Mouse (Mus musculus) kidney, adult 2 months (tissue): ENCODE results near the gene Mnt. TPM values are rescaled to one million over a fixed set of nuclear protein-coding genes. Genes with fewer than 3 reads are reported as not detected.

Experiments used
- DNase-seq: peaks from one replicate; pipeline ENCODE4 v3.0.0; 2021
- H3K27ac ChIP-seq: fragments of 200-500 bp; 2 replicates; pipeline ENCODE4 v1.5.1; 2012; ENCODE audit warnings: low read depth, low read length, control low read depth, inconsistent platforms; ENCODE audit not compliant: insufficient read depth
- H3K27me3 ChIP-seq: fragments of 200-500 bp; replicated peaks from 2 replicates; pipeline ENCODE4 v1.6.1; 2012; ENCODE audit warnings: mild to moderate bottlenecking, moderate library complexity, low read length, inconsistent platforms; ENCODE audit not compliant: control insufficient read depth, insufficient read depth
- H3K36me3 ChIP-seq: fragments of 200-500 bp; 2 replicates; pipeline ENCODE4 v1.6.1; 2012; ENCODE audit warnings: mild to moderate bottlenecking, moderate library complexity, low read length, inconsistent platforms; ENCODE audit not compliant: control insufficient read depth, insufficient read depth
- H3K4me1 ChIP-seq: fragments of 200-500 bp; 2 replicates; pipeline ENCODE4 v1.6.1; 2011; ENCODE audit warnings: low read length; ENCODE audit not compliant: control insufficient read depth, insufficient read depth
- H3K4me3 ChIP-seq: fragments of 200-500 bp; 2 replicates; pipeline ENCODE4 v1.5.1; 2011; ENCODE audit warnings: mild to moderate bottlenecking, low read depth, low read length, control low read depth; ENCODE audit not compliant: insufficient read depth
- CTCF ChIP-seq: fragments of 200-500 bp; conservative IDR thresholded peaks from 2 replicates; pipeline ENCODE4 v1.5.1; 2011; ENCODE audit warnings: low read depth, mild to moderate bottlenecking, control low read depth, low read length, moderate library complexity, mixed read lengths; ENCODE audit not compliant: insufficient read depth, insufficient read length
- POLR2A ChIP-seq: fragments of 200-500 bp; IDR thresholded peaks from one replicate; pipeline ENCODE4 v1.6.1; 2011; ENCODE audit warnings: low read depth, low read length, control low read depth
- WGBS: fragments of 180-500 bp; shearing (Covaris S2); methylation state at CpG from one replicate; pipeline ENCODE4 v1.1.7; 2018; 5-methylcytosine and 5-hydroxymethylcytosine counted together
- polyA plus RNA-seq: library from polyadenylated mRNA; depleted of rRNA; stranded (reverse); fragments of >200 nt; gene quantifications from 2 replicates; pipeline ENCODE4 v1.2.3, GENCODE M21; 2012

Mnt gene
- polyA plus RNA-seq, 1 experiment, result 13.9 TPM

DNA sequence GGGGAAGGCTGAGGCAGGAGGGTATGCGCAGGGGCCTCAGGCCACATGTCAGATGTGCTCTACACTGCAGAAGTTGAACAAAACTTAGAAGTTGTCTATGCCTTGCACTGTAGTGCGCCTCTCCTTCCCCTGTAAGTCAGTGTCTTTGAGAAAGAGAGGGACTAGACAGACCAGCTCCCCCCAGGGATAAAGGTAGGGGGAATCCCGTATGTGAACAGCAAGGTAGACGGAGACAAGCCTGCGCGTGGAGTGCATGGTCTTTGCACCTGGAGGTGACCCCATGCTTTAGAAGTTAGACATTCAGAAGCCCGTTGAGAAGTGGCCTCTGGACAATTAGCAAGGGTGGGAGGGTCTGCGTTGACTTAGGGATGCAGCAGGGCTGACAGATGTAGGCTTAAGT lies 10.0 kb downstream of the Mnt start:
- no peaks in the 10 kb centered on the region for H3K36me3 ChIP-seq
- H3K4me1 ChIP-seq, result peaks cover 37% of the 10 kb centered on the region
- DNase-seq, result no peak
- no peak for TF ChIP-seq POLR2A
- TF ChIP-seq CTCF, result no peak
- peak overlapping the region; percentile 95 for H3K27ac ChIP-seq
- no peak overlapping the region for H3K4me3 ChIP-seq
- 56% methylated on average over 8 of the region's 8 CpGs for WGBS
- H3K27me3 ChIP-seq, result no peaks in the 10 kb centered on the region

DNA sequence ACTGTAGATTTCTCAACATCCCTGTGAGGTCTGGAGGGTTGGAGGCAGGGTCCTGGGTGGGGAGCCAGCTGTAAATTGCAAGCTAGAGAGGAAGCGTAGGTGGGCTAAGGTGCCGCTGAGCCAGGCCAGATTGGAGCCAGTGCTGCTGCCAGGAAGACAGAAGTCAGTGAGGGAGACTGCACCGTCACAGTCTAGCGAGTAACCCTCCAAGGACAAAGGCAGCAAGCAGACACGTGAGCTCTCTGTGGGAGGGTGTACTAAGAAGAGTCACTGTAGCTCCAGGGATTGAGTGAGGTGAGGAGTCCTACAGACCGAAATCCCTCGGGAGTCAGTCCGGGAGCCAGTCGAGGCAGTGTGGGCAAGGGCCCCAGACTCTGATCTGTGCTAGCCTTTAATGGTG lies 10.6 kb downstream of the Mnt start:
- 32% methylated on average over 9 of the region's 9 CpGs for WGBS
- H3K4me1 ChIP-seq, result peaks cover 37% of the 10 kb centered on the region

DNA sequence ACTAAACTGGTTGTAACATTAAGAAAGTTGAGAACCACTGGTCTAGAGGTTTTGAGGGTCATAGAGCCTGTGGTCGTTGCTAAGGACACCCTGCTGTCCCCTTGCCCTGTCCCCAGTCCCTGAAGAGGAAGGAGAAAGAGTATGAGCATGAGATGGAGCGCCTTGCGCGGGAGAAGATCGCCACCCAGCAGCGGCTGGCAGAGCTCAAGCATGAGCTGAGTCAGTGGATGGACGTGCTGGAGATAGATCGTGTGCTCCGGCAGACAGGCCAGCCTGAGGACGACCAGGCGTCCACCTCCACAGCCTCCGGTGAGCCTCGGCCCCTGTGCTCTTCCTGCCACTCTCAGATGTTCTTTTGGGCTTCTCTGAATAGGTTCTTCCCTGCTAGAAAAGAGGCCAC lies 11.3 kb downstream of the Mnt start:
- H3K36me3 ChIP-seq, result no peaks in the 10 kb centered on the region
- H3K27me3 ChIP-seq, result no peaks in the 10 kb centered on the region
- DNase-seq, result no peak
- TF ChIP-seq CTCF (no peak), POLR2A (no peak)
- H3K4me1 ChIP-seq, result peaks cover 37% of the 10 kb centered on the region
- H3K4me3 ChIP-seq, result no peak overlapping the region
- H3K27ac ChIP-seq, result peak overlapping the region; percentile 95
- WGBS, result 56% methylated on average over 13 of the region's 13 CpGs

More for the DNA sequence above, 10.6 kb downstream of the Mnt start:
- Histone ChIP-seq H3K27me3 (no peaks in the 10 kb centered on the region), H3K4me3 (no peak overlapping the region), H3K36me3 (no peaks in the 10 kb centered on the region), H3K27ac (peak overlapping the region; percentile 95)
- peak; percentile 93 for DNase-seq
- TF ChIP-seq POLR2A, result peak; percentile 30
- TF ChIP-seq CTCF, result no peak

DNA sequence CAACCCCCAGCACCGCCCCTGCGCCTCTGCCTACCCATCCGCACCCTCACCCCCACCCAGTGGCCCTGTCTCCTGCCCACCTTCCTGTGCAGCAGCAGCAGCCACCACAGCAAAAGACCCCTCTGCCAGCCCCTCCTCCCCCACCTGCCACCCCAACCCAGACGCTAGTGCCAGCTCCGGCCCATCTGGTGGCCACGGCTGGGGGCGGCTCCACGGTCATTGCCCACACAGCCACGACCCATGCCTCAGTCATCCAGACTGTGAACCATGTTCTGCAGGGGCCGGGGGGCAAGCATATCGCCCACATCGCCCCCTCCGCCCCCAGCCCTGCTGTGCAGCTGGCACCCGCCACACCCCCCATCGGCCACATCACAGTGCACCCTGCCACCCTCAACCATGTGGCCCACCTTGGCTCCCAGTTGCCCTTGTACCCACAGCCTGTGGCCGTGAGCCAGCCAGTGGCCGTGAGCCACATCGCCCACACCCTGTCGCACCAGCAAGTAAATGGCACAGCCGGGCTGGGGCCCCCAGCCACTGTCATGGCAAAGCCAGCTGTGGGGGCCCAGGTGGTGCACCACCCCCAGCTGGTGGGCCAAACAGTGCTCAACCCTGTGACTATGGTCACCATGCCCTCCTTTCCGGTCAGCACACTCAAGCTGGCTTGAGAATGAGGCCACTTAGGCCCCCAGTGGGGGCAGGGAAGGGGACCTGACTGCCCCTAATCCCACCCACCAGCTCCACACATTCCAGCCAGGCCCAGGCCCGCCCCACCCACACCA lies 12.1 kb downstream of the Mnt start:
- DNase-seq, result no peak
- no peak for TF ChIP-seq POLR2A
- no peak for TF ChIP-seq CTCF
- Histone ChIP-seq H3K27ac (peak overlapping the region; percentile 30; the same call in 1 of the 2 replicates), H3K4me1 (peaks cover 31% of the 10 kb centered on the region), H3K36me3 (no peaks in the 10 kb centered on the region), H3K27me3 (no peaks in the 10 kb centered on the region), H3K4me3 (no peak overlapping the region)
- WGBS, result 62% methylated on average over 22 of the region's 22 CpGs

DNA sequence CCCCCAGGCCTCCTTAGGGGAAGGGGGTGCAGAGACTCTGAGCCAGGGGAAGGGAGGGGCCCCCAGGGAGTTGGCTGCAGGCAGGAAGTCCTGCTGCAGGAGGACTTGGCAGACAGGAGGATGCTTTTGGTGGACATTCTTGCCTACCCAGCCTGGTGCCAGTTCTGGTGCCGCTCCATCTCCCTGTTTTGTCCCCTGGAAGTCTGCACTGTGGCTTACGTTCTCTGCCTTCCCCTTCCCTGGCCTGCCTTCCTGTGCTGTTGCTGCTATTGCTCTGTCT lies 12.7 kb downstream of the Mnt start:
- 54% methylated on average over 2 of the region's 2 CpGs for WGBS
- H3K27me3 ChIP-seq, result no peaks in the 10 kb centered on the region
- no peak overlapping the region for H3K27ac ChIP-seq
- no peak overlapping the region for H3K4me3 ChIP-seq
- H3K4me1 ChIP-seq, result peaks cover 32% of the 10 kb centered on the region
- DNase-seq, result peak; percentile 54
- no peak for TF ChIP-seq CTCF
- TF ChIP-seq POLR2A, result no peak
- no peaks in the 10 kb centered on the region for H3K36me3 ChIP-seq

DNA sequence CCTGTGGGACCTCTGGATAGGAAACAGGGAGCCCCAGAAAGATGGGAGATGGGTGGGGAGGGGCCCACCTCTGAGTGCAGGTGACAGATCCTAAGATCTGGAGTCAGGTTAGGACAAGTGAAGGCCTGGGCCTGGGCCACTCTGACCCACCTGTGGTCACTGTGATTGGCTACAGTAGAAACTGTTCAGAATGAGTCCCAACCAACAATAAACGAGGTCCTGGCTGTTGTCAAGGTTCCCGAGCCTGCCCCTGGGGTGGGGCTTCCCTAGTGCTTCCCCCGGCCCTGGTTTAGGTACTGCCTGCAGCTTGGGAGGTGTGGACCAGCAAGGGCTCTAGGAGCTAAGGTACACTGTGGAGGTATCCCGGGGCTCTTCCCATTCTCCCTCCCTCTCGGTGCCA lies 13.0 kb downstream of the Mnt start:
- WGBS, result 52% methylated on average over 5 of the region's 5 CpGs
- Histone ChIP-seq H3K4me1 (peaks cover 36% of the 10 kb centered on the region), H3K27ac (no peak overlapping the region), H3K27me3 (no peaks in the 10 kb centered on the region), H3K36me3 (no peaks in the 10 kb centered on the region), H3K4me3 (no peak overlapping the region)
- no peak for TF ChIP-seq POLR2A
- TF ChIP-seq CTCF, result no peak
- DNase-seq, result no peak

DNA sequence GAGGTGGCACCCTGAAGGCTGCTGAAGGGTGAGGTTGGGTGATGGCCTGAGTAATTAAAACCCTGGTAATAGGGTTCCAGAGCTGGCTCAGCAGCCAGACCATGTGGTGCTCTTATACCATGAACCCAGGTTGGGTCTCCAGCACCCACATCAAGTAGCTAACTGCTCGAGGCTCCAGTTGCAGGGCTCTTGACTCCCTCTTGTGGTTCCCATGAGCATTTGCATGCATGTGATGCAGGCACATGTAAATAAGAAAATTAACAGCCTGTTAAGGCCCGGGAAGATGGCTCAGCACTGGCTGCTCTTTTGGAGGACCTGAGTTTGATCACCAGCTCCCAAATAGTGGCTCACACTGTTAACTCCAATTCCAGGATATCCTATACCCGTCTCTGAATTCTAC lies 15.1 kb downstream of the Mnt start:
- H3K36me3 ChIP-seq, result no peaks in the 10 kb centered on the region
- H3K27me3 ChIP-seq, result no peaks in the 10 kb centered on the region
- H3K4me3 ChIP-seq, result no peak overlapping the region
- H3K4me1 ChIP-seq, result peaks cover 30% of the 10 kb centered on the region
- H3K27ac ChIP-seq, result no peak overlapping the region
- DNase-seq, result no peak
- 69% methylated on average over 3 of the region's 3 CpGs for WGBS
- TF ChIP-seq CTCF (peak; percentile 45), POLR2A (no peak)
